Mouse (Mus musculus) embryonic facial prominence, embryonic 14.5 days (tissue): ENCODE measurements around the gene Olfr1278. TPM values are rescaled to one million over a fixed set of nuclear protein-coding genes. Genes with fewer than 3 reads are reported as not detected.

Source experiments
- polyA plus RNA-seq: library from polyadenylated mRNA; unstranded; fragments of >200 nt; fragmentation: Nextera tagmentation; extraction: Ambion mirVana; gene quantifications from 2 replicates; pipeline ENCODE4 v1.2.1, GENCODE M21; 2014

The Olfr1278 gene
- polyA plus RNA-seq, 1 experiment from 2014 or later = not detected

Other genes starting within 250 kb of the Olfr1278 start
- not detected in 2 replicates for gene Gm13941, start 184.2 kb upstream of the Olfr1278 start, polyA plus RNA-seq
- not detected in 2 replicates for gene Gm15130, start 137.2 kb upstream of the Olfr1278 start, polyA plus RNA-seq
- not detected in 2 replicates for gene 4930430A15Rik, start 60.5 kb upstream of the Olfr1278 start, polyA plus RNA-seq
- gene Olfr1275, start 54.9 kb upstream of the Olfr1278 start, polyA plus RNA-seq = not detected in 2 replicates
- not detected in 2 replicates for gene Olfr1276, start 35.6 kb upstream of the Olfr1278 start, polyA plus RNA-seq
- not detected in 2 replicates for gene Olfr1277, start 16.0 kb upstream of the Olfr1278 start, polyA plus RNA-seq
- gene Olfr1279, start 10.5 kb downstream of the Olfr1278 start, polyA plus RNA-seq = not detected in 2 replicates
- gene Olfr1280, start 23.9 kb downstream of the Olfr1278 start, polyA plus RNA-seq = not detected in 2 replicates
- gene Olfr1281, start 36.4 kb downstream of the Olfr1278 start, polyA plus RNA-seq = not detected in 2 replicates
- not detected in 2 replicates for gene Olfr1282, start 45.9 kb downstream of the Olfr1278 start, polyA plus RNA-seq
- not detected in 2 replicates for gene Olfr1283, start 76.7 kb downstream of the Olfr1278 start, polyA plus RNA-seq
- not detected in 2 replicates for gene Olfr1284, start 85.4 kb downstream of the Olfr1278 start, polyA plus RNA-seq
- gene Olfr1286, start 133.0 kb downstream of the Olfr1278 start, polyA plus RNA-seq = not detected in 2 replicates
- gene Olfr1287, start 159.0 kb downstream of the Olfr1278 start, polyA plus RNA-seq = not detected in 2 replicates
- not detected in 2 replicates for gene Olfr1288, start 184.0 kb downstream of the Olfr1278 start, polyA plus RNA-seq
- gene Olfr1289, start 190.7 kb downstream of the Olfr1278 start, polyA plus RNA-seq = not detected in 2 replicates
- gene Olfr1290, start 203.7 kb downstream of the Olfr1278 start, polyA plus RNA-seq = not detected in 2 replicates
- gene Olfr1291-ps1, start 207.0 kb downstream of the Olfr1278 start, polyA plus RNA-seq = not detected in 2 replicates
- not detected in 2 replicates for gene Olfr1293-ps, start 235.1 kb downstream of the Olfr1278 start, polyA plus RNA-seq